Mouse (Mus musculus) frontal cortex, adult 2 months (tissue): ENCODE data around the gene Brf1. TPM values are rescaled to one million over a fixed set of nuclear protein-coding genes. Genes with fewer than 3 reads are reported as not detected.

ENCODE experiments used
- DNase-seq, 2 experiments: peaks; one replicate each; pipeline ENCODE4 v3.0.0; 2022; ENCODE audit warnings: low spot score in 1 of 2; ENCODE audit errors: extremely low spot score in 1 of 2
- polyA plus RNA-seq: library from polyadenylated mRNA; depleted of rRNA; stranded (reverse); fragments of >200 nt; gene quantifications from 2 replicates; pipeline ENCODE4 v1.2.3, GENCODE M21; 2012

Brf1 gene
- polyA plus RNA-seq, 1 experiment: 51.5 TPM

- DNase-seq: no peak
Measured at GRCm38 (mm10) chr12:112982031-112982430, 18.5 kb downstream of the Brf1 start.

DNA sequence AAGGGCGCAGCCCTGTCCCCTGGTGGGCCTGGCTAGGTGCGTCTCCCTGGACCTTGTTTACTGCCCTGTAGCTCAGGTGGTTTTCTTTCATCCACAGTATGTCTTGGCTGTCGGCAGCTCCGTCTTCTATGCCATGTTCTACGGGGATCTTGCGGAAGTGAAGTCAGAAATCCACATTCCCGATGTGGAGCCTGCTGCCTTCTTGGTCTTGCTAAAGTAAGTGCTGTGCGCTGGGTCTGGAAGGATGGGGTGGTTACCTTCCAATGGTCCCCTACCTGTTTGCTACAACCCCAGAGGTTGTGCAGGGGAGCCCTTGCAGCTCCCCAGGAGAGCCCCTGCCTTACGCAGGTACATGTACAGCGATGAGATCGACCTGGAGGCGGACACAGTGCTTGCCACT is 23.3 kb downstream of the Brf1 start:
- DNase-seq: no peak

DNA sequence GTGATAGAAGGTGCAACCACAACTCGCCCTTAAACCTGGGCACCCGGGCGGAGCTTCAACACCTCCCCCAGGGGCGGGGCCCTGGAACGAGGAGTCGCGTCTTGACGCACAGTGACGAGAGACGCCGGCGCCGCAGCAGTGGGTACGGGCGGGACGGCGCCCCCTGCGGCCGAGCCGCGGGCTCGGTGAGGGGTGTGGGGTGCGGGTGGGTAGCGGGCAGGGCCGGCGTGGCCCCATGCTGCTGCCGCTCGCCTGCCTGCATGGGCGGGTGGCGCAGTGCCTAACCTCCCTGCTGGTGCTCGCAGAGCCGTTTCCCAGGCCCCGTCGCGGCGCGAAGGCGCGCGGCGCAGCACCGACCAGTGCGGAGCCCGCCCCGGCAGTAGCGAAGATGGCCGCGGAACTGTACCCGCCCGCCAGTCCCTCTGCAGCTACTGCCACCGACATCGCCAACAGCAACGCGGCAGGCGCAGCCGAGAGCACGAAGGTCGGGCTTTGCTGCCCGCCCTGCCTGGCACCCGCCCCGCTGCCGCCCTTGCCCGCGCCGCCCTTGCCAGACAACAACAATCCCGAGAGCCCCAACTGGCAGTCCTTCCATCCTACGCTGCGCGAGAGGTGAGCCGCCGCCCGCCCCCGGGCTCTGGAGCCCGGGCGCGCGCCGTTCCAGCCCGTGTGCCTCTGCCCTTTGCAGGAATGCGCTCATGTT is 24.0 kb downstream of the Brf1 start, which contains the start of gene Btbd6:
Btbd6 (plus strand) TSS at position 112 of the 703 bp plus-strand sequence.
- DNase-seq: peak; percentile 80 to 93

DNA sequence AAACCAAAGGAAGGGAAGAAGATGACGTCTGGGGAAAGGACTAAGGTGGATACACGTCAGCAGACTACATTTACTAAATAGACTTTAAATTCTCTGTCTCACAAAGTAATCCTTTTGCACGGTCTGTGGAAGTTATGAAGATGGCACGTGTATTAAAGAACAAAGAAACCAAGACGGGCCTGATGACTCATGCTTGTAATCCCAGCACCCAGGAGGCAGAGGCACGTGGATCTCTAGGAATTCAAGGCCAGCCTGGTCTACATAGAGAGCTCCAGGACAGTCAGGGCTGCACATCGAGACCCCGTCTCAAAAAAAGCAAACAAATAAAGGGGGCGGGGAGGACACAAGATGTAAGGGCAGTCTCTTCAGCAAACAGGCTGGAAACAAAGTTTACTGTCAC is 25.8 kb downstream of the Brf1 start:
- no peak for DNase-seq

GRCm38 (mm10) chr12:112969616-112970015 is 30.9 kb downstream of the Brf1 start:
- DNase-seq: no peak

DNA sequence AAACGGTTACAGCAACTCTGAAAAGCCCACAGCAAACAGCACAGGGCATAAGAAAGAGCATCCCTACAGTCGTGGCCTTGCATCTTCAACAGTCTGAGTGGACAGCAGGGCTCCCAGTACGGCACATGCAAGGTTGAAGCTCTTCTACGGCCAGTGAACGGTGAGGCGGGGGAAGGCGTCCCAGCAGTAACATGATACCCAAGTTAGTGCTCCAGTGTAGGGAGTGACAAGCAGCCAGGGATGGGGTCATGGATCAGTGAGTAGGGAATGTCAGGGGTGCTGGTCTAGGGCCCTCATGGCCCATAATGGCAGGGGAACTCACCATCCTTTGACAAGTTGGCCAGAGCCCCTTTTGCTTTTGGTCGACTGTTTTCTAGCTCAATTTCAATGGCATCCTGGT is 31.6 kb downstream of the Brf1 start:
- no peak for DNase-seq

DNA sequence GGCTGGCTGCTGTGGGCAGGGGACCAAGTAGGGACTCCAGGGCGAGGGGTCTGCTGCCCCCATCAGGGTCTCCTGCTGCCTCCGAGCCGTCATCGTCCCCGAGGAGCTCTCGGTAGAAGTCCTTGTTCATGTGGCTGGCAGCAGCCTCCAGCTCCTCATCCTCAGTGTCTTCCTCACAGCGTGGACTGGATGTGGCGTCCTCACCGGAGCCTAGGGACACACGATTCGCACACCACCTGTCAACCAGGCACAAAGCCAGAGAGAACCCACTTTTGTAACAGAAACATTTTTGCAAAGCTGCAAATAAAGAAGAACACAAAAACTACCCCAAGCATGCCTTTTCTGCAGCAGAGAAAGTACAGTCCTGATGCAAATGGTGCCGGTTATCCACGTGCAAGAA is 34.7 kb downstream of the Brf1 start:
- DNase-seq: no peak

GRCm38 (mm10) chr12:112961872-112962271 is 38.6 kb downstream of the Brf1 start:
- DNase-seq: no peak

DNA sequence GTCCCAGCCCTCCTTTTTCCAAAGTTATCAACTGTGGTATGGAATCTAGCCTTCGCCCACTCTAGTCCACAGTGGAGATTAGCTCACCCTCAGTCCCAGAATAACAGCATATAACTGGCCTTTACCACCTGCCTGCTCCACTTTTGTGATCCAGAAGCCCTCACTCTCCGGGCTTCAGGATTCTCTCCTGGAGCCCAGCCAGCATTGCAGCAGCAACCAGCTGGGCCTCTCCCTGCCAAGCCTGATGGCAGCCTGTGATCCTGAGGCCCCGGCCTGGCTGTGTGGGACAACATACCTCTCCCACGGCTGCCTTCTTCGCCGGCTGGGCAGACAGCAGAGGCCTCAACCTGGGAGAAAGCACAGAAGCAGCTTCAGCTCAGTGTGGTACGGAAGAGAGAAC is 39.1 kb downstream of the Brf1 start:
- no peak for DNase-seq

GRCm38 (mm10) chr12:112959421-112959820 is 41.1 kb downstream of the Brf1 start:
- no peak for DNase-seq

GRCm38 (mm10) chr12:112958303-112958702 is 42.2 kb downstream of the Brf1 start:
- DNase-seq: peak in 1 of 2 experiments; percentile 53

GRCm38 (mm10) chr12:112955800-112956199 is 44.7 kb downstream of the Brf1 start:
- peak in 1 of 2 experiments; percentile 84 for DNase-seq

GRCm38 (mm10) chr12:112952926-112953565 is 47.5 kb downstream of the Brf1 start:
- no peak for DNase-seq

DNA sequence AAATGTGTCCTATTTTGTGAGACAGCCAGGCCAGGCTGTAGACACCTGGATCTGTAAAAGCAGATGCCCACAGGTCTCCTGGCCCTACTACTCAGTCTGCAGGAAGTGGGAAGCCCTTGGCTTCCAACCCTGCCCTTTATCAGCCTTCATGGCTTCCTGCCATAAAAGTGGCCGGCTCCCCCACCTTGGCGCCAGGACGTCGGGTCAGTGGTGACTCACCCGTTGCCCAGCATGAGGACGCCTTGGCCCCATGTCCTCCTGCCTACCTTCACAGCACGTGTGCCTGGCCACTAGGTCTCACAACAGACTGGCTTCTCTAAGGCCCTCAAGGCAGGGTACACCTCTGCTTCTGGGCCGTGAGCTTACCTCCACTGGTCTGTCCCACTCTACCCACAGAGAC is 48.1 kb downstream of the Brf1 start:
- no peak for DNase-seq

DNA sequence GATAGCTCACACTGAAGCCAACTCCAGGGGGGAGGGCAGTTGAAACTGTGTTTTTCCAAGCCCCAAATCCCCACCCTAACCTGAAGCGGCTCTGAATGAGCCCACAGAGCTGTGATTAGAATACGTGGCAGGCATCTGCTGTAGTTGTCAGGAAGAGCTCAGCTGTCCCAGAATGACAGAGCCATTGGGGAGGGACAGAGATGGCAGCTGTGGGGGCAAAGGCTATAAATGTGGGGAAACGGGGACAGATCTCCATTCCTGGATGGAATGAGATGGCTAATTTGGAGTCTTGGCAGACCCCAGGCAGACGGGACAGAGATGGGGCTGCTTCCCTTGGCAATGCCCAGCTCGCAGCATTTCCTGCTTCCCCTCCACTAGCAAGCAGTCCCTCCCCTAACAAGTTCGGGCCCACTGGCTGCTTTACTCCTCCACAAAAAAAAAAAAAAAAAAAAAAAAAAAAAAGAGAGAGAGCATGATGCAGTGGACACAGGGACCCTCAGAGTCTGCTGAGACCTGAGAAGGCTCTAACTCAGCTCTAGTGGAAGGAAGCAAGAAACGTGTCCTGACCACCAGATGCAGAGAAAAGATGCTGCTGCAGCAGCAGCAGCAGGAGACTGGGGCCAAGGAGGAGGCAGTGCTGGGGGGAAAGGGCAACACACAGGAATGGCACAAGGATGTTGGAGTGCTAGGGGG is 49.2 kb downstream of the Brf1 start:
- DNase-seq: no peak

GRCm38 (mm10) chr12:112950761-112951129 is 49.8 kb downstream of the Brf1 start:
- DNase-seq: no peak

DNA sequence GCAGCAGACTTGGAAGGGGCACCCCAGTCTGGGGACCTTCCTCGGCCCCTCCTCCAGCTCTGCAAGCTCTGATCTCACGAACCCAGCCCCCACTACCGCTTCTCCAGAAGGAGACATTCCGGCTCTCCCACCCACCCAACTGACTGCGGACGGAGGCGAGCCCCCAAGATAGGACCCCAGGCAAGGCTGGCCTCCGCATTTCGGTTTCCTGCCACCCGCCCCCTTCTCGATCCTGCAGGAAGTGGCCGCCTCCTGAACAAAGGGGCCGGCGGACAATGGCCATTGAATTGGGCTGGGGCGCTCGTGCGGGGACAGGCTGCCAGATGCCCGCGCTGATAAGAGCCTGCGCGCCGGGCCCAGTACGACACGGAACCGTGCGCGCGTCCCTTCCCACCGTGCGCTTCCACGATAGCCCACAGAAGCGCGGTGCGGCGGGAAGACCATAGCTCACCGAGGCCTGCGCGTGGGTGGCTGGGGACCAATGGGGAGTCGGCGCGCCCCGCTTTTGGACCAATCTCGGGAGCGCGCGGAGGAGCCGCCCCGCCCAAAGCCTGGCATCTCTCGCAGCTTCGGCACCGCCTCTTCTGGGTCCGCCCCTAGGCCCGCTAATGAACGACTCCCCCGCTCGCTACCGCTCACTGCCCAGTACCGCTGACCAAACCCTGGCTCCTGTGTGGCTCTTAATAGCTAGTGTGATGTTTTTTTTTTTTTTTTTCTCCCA is 50.3 kb downstream of the Brf1 start:
- DNase-seq: peak; percentile 85 to 95

DNA sequence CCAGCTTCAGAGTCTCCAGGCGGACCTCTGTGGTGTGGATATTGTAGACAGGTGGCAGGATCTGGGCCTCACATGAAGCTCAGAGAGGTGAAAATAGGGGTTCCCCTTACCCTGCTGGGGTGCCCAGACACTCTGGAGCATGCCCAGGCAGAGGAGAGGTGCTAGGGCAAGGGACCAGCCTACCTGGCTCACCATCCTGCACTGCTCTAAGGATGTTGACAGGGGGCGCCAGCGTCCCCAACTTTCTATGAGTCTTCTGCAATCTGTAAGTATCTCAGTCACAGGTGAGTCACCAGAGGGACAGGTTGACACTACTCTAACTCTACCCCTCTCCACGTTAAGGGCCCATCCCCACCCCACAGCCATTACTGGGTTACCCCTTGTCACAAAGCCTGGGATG is 53.2 kb downstream of the Brf1 start:
- peak in 1 of 2 experiments; percentile 57 for DNase-seq

DNA sequence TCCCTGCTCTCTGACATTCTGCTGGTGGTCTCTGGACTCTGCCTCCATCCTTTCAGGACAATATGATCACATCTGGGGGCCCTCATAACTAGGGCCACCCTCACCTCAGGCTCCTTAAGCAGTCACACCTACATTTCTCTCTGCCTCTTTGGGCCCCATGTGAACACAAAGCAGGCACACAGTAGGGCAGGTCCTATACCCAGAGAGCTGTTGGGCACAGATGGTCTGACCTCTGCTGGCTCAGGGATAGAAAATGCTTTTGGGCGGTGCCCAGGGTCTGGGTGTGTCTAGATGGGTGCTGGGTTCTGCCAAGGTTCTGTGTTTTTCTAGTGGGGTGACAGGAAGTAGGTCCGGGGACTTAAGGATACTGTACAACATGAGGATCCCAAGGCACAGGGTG is 56.8 kb downstream of the Brf1 start:
- no peak for DNase-seq

DNA sequence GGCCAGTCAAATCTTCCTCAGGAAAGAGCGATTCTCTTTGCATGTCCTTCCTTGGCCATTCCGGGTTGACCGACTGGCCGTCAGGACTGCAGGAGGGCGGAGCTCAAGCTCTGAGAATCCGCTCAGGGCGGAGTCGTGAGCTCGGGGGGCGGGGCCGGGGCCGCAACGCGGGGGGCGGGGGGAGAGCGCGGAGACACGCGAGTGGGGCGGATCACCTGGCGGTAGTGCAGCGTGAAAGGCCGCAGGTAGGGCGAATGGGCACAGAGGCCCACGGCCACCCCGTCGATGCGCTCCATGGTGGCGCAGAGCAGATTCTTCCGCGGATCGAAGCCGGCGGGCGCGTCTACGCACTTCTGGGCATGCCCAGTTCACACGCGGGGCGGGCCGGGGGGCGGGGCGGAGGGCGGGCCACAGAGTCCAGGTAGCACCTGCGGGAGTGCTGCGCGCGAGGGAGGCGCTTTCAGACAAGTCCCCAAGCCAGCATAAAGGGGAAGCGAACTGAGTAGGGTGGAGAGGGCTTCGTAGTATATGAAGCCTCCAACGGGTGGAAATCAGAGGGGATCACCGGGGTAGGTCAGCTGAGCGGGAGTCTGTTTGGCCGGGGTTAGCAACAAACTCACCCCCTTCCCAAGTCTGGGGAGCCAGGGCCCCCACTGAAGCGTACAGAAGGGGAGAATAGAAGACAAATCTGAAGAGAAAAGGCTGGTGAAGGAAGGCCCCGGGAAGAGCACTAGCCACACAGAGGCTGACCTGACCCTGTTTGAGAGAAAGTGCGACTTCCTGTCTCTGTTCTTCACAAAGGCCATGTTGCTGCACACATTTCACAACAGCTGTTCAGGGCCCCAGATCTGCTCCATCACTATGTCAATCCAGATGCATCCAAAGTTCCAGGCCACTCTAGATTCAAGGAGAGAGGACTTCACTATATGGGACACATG is 58.5 kb downstream of the Brf1 start, which contains the start of gene Nudt14:
Nudt14 (minus strand) TSS at position 349 of the 938 bp plus-strand sequence.
- DNase-seq: peak in 1 of 2 experiments; percentile 65
